Mouse (Mus musculus): ENCODE data around the gene Ccdc47.

- no peak for TF ChIP-seq POLR2A (IDR thresholded peaks at IDR 0.05; ENCODE audit: low read depth, low read length)
- TF ChIP-seq CTCF (IDR thresholded peaks at IDR 0.05; ENCODE audit: extremely low read depth, insufficient read length, insufficient replicate concordance, low read depth, low read length): no peak
These were observed 53.9 kb downstream of the Ccdc47 start for GRCm38 (mm10) chr11:106162237-106162636.
